Mouse (Mus musculus) testis, postnatal 10 days (tissue): ENCODE data around the gene Ptpn14.
A peak's percentile ranks its signal among the peaks of the same experiment; 100 is the strongest.

Experiments
- DNase-seq: peaks from one replicate; pipeline ENCODE4 v3.0.0; 2021; ENCODE audit warnings: low spot score

Gene Ptpn14

GRCm38 (mm10) chr1:189903169-189903568 lies 175.1 kb downstream of the Ptpn14 start:
- DNase-seq = no peak

- peak; percentile 65 for DNase-seq
Observed at GRCm38 (mm10) chr1:189910685-189911345, 182.7 kb downstream of the Ptpn14 start.

- DNase-seq = no peak
Observed at GRCm38 (mm10) chr1:189913093-189913760, 185.2 kb downstream of the Ptpn14 start.

GRCm38 (mm10) chr1:189916422-189917125 lies 188.5 kb downstream of the Ptpn14 start:
- no peak for DNase-seq

GRCm38 (mm10) chr1:189917126-189917500 lies 189.0 kb downstream of the Ptpn14 start:
- DNase-seq = no peak

- DNase-seq = no peak
Observed at GRCm38 (mm10) chr1:189919756-189920155, 191.7 kb downstream of the Ptpn14 start.

GRCm38 (mm10) chr1:189920701-189921567 lies 192.9 kb downstream of the Ptpn14 start:
- no peak for DNase-seq

- no peak for DNase-seq
Observed at GRCm38 (mm10) chr1:189921568-189921817, 193.4 kb downstream of the Ptpn14 start.

- peak; percentile 75 for DNase-seq
Observed at GRCm38 (mm10) chr1:189921818-189922592, 193.9 kb downstream of the Ptpn14 start, which contains the start of gene Smyd2. Gene Smyd2, minus strand, starts transcription at chr1:189922363.

GRCm38 (mm10) chr1:189922721-189923120 lies 194.7 kb downstream of the Ptpn14 start:
- DNase-seq = no peak

- no peak for DNase-seq
Observed at GRCm38 (mm10) chr1:189923157-189923556, 195.1 kb downstream of the Ptpn14 start.

GRCm38 (mm10) chr1:189923871-189924568 lies 196.0 kb downstream of the Ptpn14 start:
- no peak for DNase-seq

- DNase-seq = no peak
Observed at GRCm38 (mm10) chr1:189926279-189926678, 198.2 kb downstream of the Ptpn14 start.
